Mouse (Mus musculus) frontal cortex, adult (tissue): Measurements from ENCODE around the gene Atxn7l1.

Source experiments
- ATAC-seq: cut with Nextera tagmentation; 2 replicates; pipeline ENCODE4 v1.9.2; 2017; ENCODE audit warnings: mild to moderate bottlenecking, moderate library complexity, mixed read lengths; ENCODE audit not compliant: low TSS enrichment

Gene Atxn7l1

GRCm38 (mm10) chr12:33317792-33318530 lies 170.5 kb downstream of the Atxn7l1 start:
- no peak for ATAC-seq

DNA sequence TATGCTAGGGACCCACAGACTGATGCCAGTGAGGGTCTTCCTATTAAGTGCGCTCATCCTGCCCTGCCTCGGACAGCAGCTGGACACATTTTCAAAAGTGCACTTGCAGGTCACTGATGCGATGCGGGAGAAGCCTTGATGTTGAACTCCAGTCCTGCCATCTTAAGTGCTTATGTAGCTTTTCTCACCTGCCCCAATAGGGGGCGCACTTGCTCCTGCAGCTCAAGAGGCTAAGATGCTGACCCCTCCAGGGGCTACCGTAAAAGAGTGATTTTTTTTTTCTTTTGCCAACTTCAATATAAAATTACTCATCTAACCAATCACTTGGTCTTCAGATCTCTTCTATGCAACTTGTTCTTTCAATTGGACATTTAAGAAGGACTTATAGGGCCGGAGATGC lies 175.1 kb downstream of the Atxn7l1 start:
- ATAC-seq, result no peak

DNA sequence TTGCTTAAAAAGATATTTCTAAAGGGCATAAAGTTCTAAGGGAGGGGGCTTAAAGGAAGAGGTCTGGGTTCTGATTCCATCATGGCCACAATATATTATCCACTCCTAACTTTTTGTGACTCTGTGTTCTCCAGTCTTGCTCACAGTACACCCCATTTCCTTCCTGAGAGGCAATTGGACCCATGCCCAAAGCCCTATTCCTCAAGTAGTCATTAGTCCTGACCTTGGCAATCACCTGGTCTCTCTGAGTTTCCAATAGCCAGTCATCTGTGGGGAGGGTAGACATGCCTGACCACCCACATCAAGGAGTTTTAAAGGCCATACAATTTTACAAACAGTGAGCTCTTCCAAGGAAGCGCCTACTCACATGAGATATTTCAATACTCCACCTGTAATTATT lies 176.3 kb downstream of the Atxn7l1 start:
- ATAC-seq, result no peak

DNA sequence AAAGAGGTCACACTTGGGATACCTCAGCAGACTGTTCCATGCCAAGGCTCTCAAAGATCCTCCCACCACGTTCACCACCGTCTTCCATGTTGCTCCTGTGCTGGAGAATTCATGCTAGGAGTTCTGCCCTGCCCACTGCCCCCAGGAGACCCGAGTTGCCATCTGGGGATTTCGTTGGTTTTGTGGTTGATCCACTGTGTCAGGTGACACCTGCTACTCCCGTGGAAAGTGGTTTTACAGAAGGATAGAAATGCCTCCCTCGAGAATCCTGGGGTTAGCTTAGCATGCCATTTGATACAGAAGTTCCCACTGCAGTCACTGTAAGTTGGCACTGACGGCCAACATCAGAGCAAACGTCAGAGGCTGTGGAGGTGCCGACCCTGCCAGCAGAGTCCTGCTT lies 177.9 kb downstream of the Atxn7l1 start:
- ATAC-seq, result no peak

DNA sequence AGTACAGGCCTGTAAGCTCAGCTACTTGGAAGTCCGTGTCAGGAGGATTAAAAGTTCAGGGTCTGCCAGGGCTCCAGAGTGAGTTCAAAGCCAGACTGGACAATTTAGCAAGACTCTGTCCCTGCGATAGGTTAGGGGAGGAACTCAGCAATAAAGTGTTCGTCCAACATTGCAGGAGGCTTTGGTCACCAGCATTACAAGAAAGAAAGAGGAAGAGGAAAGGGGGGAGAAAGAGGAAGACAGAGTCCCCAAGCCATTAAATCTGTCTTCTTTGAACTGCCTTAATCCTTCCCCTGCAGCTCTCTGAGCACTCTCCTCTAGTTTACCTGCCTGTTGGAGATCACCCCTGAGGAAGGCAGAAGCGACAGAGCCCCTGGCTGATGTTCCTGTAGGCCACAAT lies 184.6 kb downstream of the Atxn7l1 start:
- no peak for ATAC-seq

GRCm38 (mm10) chr12:33332796-33333195 lies 185.3 kb downstream of the Atxn7l1 start:
- ATAC-seq, result no peak

DNA sequence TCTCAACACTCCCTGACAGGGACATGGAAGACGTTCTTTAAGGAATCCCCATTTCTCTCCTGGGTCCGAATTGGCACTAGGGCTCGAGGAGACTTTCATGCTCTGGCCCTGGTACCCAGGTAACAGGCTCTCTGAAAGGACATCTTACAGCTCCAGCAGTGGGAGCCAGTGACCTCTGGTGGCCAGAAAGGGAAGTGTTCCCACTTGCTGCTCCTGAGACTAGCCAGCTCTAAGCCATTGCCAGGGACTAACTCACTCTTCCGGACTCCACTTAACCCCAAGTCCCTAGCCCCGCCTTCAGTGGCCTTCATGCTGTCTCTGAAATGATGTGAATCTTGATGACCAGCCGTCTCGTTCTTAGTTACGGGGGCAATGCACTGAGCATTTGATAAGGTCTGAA lies 186.4 kb downstream of the Atxn7l1 start:
- ATAC-seq, result peak; percentile 76

DNA sequence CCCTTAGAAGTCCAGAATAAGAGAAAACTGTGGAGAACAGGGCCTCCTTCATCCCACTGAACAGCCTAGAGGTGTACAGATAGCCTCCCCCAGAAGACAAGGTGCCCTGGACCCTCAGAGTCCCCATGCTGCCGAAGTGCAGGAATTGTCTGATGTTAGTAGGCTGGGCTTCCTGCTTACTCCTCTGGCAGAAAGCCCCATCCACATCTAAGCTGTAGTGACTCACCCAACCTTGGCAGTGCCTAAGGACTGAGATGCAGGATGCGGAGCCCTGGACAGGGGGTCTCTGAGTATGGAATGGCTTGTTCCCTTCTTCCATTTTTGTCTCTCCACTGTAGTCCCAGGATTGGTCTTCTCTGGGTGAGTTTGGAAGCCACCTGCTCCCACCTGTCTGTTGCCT lies 187.0 kb downstream of the Atxn7l1 start:
- ATAC-seq, result no peak

GRCm38 (mm10) chr12:33334951-33335350 lies 187.5 kb downstream of the Atxn7l1 start:
- ATAC-seq, result no peak

DNA sequence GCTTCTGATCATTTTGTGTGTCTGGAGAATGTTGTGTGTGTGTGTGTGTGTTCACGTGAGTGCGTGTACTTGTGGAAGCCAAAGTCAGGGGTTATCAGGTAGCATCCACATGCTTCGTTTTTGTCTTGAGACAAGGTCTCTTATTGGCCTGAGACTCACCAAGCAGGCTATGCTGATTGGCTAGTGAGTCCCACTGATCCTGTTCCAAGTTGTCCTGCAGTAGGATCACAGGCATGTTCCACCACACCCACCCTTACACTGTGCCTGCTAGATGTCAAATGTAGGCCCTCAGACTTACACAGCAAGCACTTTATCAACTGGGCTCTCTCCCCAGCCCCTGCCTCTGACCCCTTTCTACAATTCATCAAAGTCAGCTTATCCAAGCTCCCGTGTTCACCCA lies 187.9 kb downstream of the Atxn7l1 start:
- no peak for ATAC-seq

DNA sequence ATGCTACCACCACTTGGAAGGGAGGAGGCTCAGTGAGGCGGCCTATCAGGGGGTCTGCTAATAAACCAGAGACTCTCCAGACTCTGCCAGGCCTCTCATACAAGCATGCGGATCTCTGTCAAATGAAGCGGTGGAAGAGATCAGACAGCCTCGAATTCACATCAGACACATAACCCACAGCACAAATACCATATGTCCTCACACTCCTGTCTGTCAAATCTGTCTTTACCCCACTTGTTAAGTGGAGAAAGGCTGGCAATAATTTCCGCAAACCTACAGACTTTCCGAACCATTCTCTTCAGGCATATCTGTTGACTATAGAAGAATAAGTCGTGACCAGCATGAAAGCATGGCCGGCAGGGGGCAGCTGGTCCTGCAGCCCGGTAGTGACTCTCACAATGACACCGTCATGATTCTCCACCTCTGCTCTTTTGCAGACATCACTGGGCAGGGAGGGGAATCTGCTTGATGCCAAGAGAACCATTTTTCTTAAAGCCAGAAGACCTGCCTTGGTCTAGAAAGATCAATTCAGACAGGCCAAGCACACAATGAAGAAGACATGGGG lies 189.2 kb downstream of the Atxn7l1 start:
- no peak for ATAC-seq

- no peak for ATAC-seq
These were observed 189.8 kb downstream of the Atxn7l1 start for GRCm38 (mm10) chr12:33337289-33337688.

DNA sequence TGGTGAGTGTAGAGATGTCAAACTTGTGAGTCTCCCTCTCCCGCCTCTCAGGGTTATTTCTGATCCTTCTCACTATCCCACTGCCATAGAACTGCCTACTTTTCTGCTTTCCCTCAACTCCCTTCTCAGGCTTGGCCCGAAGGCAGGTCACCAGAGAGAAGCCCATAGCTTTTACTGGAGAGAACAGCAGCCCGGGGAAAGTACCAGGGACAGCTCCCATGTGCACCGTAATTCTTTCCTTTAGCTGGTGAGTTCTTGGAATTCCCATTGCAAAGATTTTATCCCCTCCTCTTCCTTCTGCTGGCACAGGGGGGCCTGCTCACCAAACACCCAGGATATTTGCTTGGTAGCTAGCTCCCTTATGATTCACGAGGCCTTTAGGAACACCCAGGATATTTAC lies 190.7 kb downstream of the Atxn7l1 start:
- no peak for ATAC-seq

GRCm38 (mm10) chr12:33339822-33340221 lies 192.3 kb downstream of the Atxn7l1 start:
- no peak for ATAC-seq

DNA sequence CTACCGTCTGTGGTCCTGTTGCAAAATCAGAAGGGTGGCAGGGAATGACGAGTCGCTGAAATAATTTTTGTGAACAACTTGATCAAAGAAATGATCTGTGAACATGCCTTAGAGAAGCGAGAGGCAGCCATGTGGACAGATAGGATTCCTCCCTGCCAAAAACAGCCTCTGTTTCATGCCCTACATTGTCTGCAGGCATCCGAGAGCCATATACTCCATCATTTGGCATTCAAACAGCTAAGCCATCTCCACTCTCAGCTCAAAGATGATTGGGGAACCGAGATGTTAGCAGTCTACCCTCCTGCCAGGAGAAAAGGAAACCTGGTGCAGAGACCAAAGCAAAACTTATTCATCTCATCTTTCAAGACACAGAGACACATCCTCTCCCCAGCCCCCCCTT lies 193.2 kb downstream of the Atxn7l1 start:
- ATAC-seq, result peak; percentile 42

- ATAC-seq, result 0 out of 2 replicates have a peak, but pooled peaks have one; percentile 6
These were observed 193.9 kb downstream of the Atxn7l1 start for GRCm38 (mm10) chr12:33341351-33341892.

GRCm38 (mm10) chr12:33344970-33345772 lies 197.7 kb downstream of the Atxn7l1 start:
- peak; percentile 75 for ATAC-seq

- peak; percentile 12; the same call in 1 of the 2 replicates for ATAC-seq
These were observed 198.4 kb downstream of the Atxn7l1 start for GRCm38 (mm10) chr12:33345773-33346435.

DNA sequence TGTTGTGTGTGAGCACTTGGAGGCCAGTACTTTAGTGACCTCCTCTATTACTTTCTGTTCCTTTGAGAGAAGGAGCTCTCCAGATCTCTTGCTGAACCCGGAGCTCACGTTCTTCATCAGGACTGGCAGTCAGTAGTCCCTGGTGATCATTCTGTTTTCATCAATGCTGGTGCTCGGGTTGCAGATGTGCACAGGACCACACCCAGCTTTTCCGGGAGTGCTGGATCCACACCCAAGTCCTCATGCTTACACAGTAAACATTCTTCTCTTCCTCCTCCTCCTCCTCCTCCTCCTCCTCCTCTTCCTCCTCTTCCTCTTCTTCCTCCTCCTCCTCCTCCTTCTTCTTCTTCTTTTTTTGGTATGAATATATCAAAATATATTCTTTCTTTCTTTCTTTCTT lies 205.2 kb downstream of the Atxn7l1 start:
- ATAC-seq, result no peak

DNA sequence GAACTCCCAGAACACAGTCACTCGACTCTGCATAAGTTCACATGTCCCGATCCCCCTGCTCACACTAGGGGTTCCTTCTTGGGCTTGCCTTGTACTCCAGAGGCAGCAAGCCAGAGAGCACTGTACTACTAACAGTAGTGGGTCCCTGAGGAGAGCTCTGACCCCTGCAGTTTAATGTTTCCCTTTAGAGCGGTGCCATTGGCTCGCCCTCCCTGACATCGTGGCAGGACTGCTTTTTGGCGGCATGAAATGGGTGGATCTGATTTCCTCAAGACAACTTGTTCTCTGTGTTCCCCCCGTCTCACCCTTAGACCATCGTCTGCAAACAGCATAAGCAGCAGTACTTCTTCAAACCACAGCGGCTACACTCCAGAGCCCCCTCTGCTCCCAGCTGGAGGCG lies 210.9 kb downstream of the Atxn7l1 start:
- ATAC-seq, result no peak

DNA sequence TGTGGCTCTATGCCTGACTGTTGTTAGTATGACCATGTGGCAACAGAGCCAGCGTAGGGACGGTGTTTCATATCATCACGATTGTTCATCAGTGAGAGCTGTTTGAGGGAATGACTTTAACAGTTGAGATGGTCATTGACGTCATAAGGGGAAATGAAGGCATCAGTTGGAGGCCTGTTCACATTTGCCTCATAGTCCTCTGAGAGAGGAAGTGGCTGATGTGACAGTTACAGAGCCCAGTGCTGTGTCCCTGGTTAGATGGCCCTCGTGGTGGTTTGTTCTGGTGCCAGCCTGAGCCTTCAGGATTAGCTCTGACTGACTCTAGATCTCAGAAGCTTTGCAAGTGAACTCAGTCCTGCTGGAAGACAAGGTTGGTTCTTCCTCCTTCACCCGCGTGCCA lies 211.7 kb downstream of the Atxn7l1 start:
- no peak for ATAC-seq

DNA sequence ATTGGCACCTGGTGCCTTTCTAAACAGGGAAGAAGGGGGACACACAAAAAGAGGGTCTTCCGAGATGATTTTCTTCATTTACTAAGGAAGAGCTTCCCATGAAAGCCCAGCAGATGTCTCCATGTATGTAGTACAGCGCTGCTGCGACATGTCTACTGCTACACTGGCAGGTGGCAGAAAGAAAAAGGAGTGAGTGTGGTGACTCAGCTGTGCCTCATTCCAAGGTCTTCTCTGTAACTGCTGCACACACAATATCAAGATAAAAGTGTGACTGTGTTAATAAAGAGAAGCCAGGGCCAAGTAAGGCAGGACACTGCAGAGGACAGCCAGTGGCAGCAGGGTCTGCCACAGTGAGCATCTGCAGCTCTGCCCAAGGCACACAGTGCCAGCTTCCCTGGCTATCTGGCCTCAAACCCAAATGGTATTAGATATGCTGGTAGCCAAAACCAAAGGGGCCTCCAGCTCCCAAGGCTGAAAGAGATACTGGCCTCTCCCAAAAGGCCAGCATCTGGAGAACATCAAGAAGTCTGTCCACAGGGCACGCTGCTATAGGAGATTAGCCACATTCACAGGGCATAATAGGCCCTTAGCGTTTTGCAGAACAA lies 212.5 kb downstream of the Atxn7l1 start:
- ATAC-seq, result peak; percentile 83
